Mouse (Mus musculus): ENCODE measurements at regions not wholly inside any gene's neighbourhood (a gene's known extent, or its start where the extent isn't known, plus 50 kb on each side); places are given as distances from the start of the nearest gene placed in this dataset.

GRCm38 (mm10) chr1:51591886-51592285 is 113.7 kb upstream of the Nabp1 start:
- TF ChIP-seq CTCF (IDR thresholded peaks at IDR 0.05; ENCODE audit: low read depth) (no peak), EP300 (IDR thresholded peaks at IDR 0.05; ENCODE audit: low read depth) (no peak)
